ENCODE assay signal across 10 mouse cellular contexts in genomic region chr10:94621420-94622225, GRCm38 (mm10).
DNase-seq lines count a peak whose midpoint lies in the region.
"Had no signal": no experiment of that assay in that cellular context is flagged by ENCODE, and none has a peak within 500 bp of the region (broad histone marks: within the 10 kb centered on the region; RNA-seq: fewer than 3 reads in every experiment).

No protein-coding gene starts in this region.

- peak overlapping the region; percentile 45 for H3K4me3 ChIP-seq in midbrain, embryonic 10.5 days
- H3K4me3 ChIP-seq: erythroblast, embryonic 14.5 days had no signal

- WGBS in midbrain, embryonic 10.5 days: 5% methylated on average over 13 of the region's 13 CpGs

- no peaks in the 10 kb centered on the region for H3K36me3 ChIP-seq in midbrain, embryonic 10.5 days

- H3K4me1 ChIP-seq in midbrain, embryonic 10.5 days: peaks cover 44% of the 10 kb centered on the region

- H3K27ac ChIP-seq in midbrain, embryonic 10.5 days (replicated peaks): peak overlapping the region; percentile 86

- peaks cover 44% of the 10 kb centered on the region for H3K27me3 ChIP-seq in midbrain, embryonic 10.5 days (ENCODE audit: low read depth, poor library complexity, severe bottlenecking)

- peak; percentile 26 to 27 for DNase-seq in cerebellum, adult 18-20 months
- DNase-seq in cerebellum, adult 9-10 months: no peak
- DNase-seq in testis, postnatal 10 days (ENCODE audit: low spot score): peak; percentile 41
- DNase-seq in testis, postnatal 14 days (ENCODE audit: low spot score): no peak
- DNase-seq in midbrain, embryonic 10.5 days (ENCODE audit: low spot score): peak; percentile 81
- no peak for DNase-seq in frontal cortex, adult 2 months (ENCODE audit: extremely low spot score in 1 of 2, low spot score in 1 of 2)
- DNase-seq in ovary, postnatal 10 days (ENCODE audit: low spot score): no peak
- DNase-seq in spleen, adult 18-20 months: no peak
- DNase-seq: right cerebral cortex, postnatal 14 days had no signal

- no peaks in the 10 kb centered on the region for H3K9me3 ChIP-seq in midbrain, embryonic 10.5 days (replicated peaks)

Comparison
In these comparisons a context has a peak if more than half of its experiments do, and no peak if none do; other contexts are left out.
1. DNase-seq: peak in cerebellum, adult 18-20 months (2 of 2), testis, postnatal 10 days (single experiment) and midbrain, embryonic 10.5 days (single experiment); none in cerebellum, adult 9-10 months (single experiment), testis, postnatal 14 days (single experiment), frontal cortex, adult 2 months (0 of 2), ovary, postnatal 10 days (single experiment) and spleen, adult 18-20 months (0 of 2).